Mouse (Mus musculus) CD4-positive, CD25-positive, alpha-beta regulatory T cell, adult 9 weeks (primary cell): ENCODE measurements around the gene Rab20. TPM values are rescaled to one million over a fixed set of nuclear protein-coding genes. Genes with fewer than 3 reads are reported as not detected.

Experiments used
- polyA plus RNA-seq: library from polyadenylated mRNA; unstranded; fragments of 100-300 nt; shearing (Covaris generic); gene quantifications from one replicate; pipeline ENCODE4 v1.2.1, GENCODE M21; 2017

Rab20 gene
- polyA plus RNA-seq, result 13.4 TPM

DNA sequence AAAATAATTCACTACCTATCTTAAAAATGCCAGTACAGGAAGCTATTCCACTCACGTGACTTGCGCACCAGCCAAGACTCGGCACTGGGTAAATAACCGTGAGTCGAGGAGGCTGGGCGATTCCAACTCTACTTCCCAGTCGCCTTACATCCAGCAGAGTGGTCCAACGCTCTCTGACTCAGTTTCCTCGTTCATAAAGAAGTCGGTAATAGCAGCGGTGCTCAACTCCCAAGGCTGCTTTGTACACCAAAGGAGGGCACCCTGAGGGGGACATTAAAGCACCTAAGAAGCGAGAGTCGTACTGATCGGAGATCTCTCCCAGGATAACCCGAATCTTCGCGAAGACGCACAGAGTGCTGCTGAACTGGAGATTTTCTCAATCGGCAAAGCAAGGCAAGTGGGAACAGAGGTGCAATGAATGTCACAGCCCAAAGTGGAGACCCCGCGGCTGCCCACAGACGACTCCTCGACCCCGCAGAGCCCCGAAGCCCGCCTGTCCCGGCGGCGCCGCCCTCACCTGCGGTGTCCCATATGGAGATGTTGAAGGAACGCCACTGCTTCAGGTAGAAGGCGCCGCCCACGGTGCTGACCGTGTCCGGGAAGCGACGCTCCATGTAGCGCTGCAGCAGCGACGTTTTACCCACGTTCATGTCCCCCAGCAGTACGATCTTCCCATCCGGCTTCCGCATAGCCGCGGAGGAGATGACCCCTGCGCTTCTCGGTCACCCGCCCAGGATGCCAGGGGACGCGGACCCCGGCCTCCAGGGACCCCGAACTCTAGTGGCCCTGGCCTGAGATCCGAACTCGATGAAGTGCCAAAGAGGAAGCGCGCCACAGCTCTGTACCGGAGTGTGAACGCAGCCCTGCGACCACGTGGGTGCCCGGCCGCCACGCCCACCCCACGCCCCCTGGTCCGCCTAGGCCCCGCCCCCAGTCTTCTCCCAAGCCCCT, at the start of gene Rab20:
Rab20 (minus strand) TSS at position 900 of the 951 bp plus-strand sequence.

GRCm38 (mm10) chr8:11497017-11497990, 18.8 kb upstream of the Rab20 start, which contains the start of gene Naxd:
TSS of gene Naxd (plus strand) at chr8:11497506.

Other genes starting within 250 kb of the Rab20 start
- gene Col4a2, start 165.9 kb downstream of the Rab20 start, polyA plus RNA-seq, result not detected
- gene Col4a1, start 165.9 kb downstream of the Rab20 start, polyA plus RNA-seq, result not detected
- gene Naxd, start 18.8 kb upstream of the Rab20 start, polyA plus RNA-seq, result 74.7 TPM
- 14.8 TPM for gene Cars2, start 72.1 kb upstream of the Rab20 start, polyA plus RNA-seq
- gene Ing1, start 76.9 kb upstream of the Rab20 start, polyA plus RNA-seq, result 66.0 TPM
- 53.8 TPM for gene Ankrd10, start 157.0 kb upstream of the Rab20 start, polyA plus RNA-seq
- gene 1700016D06Rik, start 222.4 kb upstream of the Rab20 start, polyA plus RNA-seq, result not detected
- 17.7 TPM for gene Arhgef7, start 249.0 kb upstream of the Rab20 start, polyA plus RNA-seq